Mouse (Mus musculus): ENCODE results near the gene Myh4. TPM values are rescaled to one million over a fixed set of nuclear protein-coding genes. Genes with fewer than 3 reads are reported as not detected.

Gene Myh4
- polyA plus RNA-seq, 1 experiment from 2014 or later, result 0.03 TPM

GRCm38 (mm10) chr11:67236799-67237198 lies 1.0 kb upstream of the Myh4 start:
- no peak overlapping the region for H3K27ac ChIP-seq (replicated peaks)
- no peaks in the 10 kb centered on the region for H3K4me1 ChIP-seq
- no peaks in the 10 kb centered on the region for H3K36me3 ChIP-seq
- no peaks in the 10 kb centered on the region for H3K9me3 ChIP-seq
- 92% methylated on average over 9 of the region's 9 CpGs for WGBS
- no peak for ATAC-seq (ENCODE audit: low FRiP score, low read depth)
- H3K4me3 ChIP-seq, result no peak overlapping the region
- H3K9ac ChIP-seq (replicated peaks), result no peak overlapping the region
- no peak overlapping the region for H3K4me2 ChIP-seq (replicated peaks)
- H3K27me3 ChIP-seq, result no peaks in the 10 kb centered on the region

DNA sequence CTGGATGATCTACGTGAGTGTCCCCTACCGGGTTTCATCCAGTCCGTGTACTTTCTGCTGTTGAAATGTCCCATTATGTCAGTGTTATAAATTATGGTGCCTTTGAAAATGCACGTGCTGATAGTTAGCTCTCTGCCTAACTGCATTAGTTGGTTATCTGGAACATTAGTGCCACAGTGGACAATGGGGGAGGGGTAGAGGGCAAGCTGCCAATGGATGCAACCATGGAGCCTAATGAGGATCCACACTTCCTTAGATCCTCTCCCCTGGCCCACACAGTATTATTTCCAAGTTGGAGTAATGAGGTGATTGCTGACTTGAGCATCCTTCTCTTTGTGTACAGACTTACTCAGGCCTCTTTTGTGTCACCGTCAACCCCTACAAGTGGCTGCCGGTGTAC lies 3.2 kb downstream of the Myh4 start:
- Histone ChIP-seq H3K36me3 (no peaks in the 10 kb centered on the region), H3K27ac (replicated peaks) (no peak overlapping the region), H3K4me2 (replicated peaks) (no peak overlapping the region), H3K4me3 (no peak overlapping the region), H3K27me3 (no peaks in the 10 kb centered on the region), H3K9ac (replicated peaks) (no peak overlapping the region), H3K9me3 (no peaks in the 10 kb centered on the region), H3K4me1 (no peaks in the 10 kb centered on the region)
- ATAC-seq (ENCODE audit: low FRiP score, low read depth), result no peak
- 96% methylated on average over 6 of the region's 6 CpGs for WGBS

DNA sequence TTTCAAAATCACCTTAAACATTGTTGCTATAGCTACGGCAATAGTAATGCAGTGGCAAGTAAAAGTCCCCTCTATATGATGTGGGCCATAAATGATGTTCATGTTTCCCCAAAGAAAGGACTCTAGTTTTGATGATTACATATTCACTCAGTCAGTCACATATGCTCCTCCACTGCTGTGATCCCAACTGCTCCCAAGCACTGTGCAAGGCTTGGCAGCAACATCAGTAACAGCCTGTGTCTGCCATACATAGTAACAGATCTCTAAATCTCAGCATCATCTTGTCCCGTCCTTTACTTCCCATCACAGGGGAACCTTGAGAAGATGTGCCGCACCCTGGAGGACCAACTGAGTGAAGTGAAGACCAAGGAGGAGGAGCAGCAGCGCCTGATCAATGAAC lies 15.9 kb downstream of the Myh4 start:
- no peaks in the 10 kb centered on the region for H3K27me3 ChIP-seq
- ATAC-seq (ENCODE audit: low FRiP score, low read depth), result no peak
- H3K36me3 ChIP-seq, result no peaks in the 10 kb centered on the region
- WGBS, result 93% methylated on average over 4 of the region's 4 CpGs
- no peak overlapping the region for H3K4me3 ChIP-seq
- H3K27ac ChIP-seq (replicated peaks), result no peak overlapping the region
- no peak overlapping the region for H3K4me2 ChIP-seq (replicated peaks)
- H3K9ac ChIP-seq (replicated peaks), result no peak overlapping the region
- no peaks in the 10 kb centered on the region for H3K4me1 ChIP-seq
- no peaks in the 10 kb centered on the region for H3K9me3 ChIP-seq

DNA sequence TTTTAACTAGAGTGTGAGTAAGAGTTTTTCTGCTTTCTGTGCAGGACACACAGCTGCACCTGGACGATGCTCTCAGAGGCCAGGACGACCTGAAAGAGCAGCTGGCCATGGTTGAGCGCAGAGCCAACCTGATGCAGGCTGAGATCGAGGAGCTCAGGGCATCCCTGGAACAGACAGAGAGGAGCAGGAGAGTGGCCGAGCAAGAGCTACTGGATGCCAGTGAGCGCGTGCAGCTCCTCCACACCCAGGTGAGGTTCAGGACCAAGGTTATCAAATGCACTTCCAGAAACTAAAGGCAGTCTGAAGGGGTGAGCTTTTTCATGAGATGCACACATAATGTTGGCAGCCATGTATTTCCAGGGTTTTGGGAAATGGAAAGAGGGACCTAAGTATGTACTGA lies 19.2 kb downstream of the Myh4 start:
- H3K27ac ChIP-seq (replicated peaks), result no peak overlapping the region
- H3K4me1 ChIP-seq, result no peaks in the 10 kb centered on the region
- no peak for ATAC-seq (ENCODE audit: low FRiP score, low read depth)
- 90% methylated on average over 7 of the region's 7 CpGs for WGBS
- H3K4me3 ChIP-seq, result no peak overlapping the region
- no peaks in the 10 kb centered on the region for H3K27me3 ChIP-seq
- no peaks in the 10 kb centered on the region for H3K36me3 ChIP-seq
- no peak overlapping the region for H3K4me2 ChIP-seq (replicated peaks)
- H3K9me3 ChIP-seq, result no peaks in the 10 kb centered on the region
- no peak overlapping the region for H3K9ac ChIP-seq (replicated peaks)

DNA sequence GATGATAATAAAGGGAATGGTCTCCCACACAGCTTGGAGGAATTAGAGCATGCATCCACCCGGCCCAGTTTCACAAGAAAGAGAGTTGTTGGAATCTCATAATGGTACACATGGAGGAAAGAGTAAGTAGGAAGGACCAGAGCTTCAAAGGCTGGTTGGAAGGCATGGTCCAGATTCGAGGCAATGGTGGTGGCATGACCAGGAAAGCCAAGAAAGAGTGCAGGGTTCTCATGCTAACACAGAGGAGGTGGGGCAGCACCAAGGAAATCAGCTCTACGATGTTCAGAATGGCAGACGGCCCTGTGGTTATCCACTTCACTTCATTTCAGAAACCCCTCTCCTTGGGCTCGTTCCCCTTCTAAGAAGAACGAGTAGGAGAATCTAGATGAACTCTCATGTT lies 23.1 kb downstream of the Myh4 start:
- Histone ChIP-seq H3K9me3 (no peaks in the 10 kb centered on the region), H3K9ac (replicated peaks) (no peak overlapping the region), H3K36me3 (no peaks in the 10 kb centered on the region), H3K27me3 (no peaks in the 10 kb centered on the region), H3K4me3 (no peak overlapping the region), H3K4me1 (no peaks in the 10 kb centered on the region), H3K4me2 (replicated peaks) (no peak overlapping the region), H3K27ac (replicated peaks) (no peak overlapping the region)
- 83% methylated on average over 6 of the region's 6 CpGs for WGBS
- ATAC-seq (ENCODE audit: low FRiP score, low read depth), result no peak

DNA sequence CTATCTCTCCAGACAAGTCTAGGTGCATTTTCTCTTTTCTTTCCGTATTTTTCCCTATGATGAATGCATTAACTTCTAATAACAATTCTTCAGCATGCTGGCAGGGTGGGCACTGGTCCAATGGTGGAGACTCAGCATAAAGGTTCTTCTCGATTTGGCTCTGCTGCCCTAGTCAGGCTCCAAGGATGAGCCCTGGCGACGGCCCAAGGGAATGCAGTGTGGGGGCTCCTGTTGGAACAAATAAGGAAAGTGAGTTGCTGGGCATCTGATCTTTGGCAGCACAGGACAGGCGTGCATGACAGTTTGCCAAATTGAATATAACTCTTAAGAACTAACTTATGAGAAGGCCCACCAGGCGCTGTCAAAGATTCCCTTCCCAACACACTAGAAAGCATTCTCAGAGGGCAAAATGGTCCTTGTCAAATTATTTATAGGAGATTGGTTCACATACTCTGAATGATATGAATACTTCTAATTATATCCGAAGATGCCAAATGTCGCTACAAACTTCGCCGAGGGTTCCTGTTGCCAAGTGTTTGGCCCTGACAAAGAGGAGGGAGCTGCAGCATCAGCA lies 38.9 kb downstream of the Myh4 start, which contains the start of gene Myh8:
Myh8 (plus strand) TSS at position 524 of the 574 bp plus-strand sequence.
- Histone ChIP-seq H3K9ac (replicated peaks) (no peak within 1 kb of the TSS), H3K27me3 (no peaks in the 10 kb centered on the region), H3K4me1 (no peaks in the 10 kb centered on the region), H3K27ac (replicated peaks) (no peak within 1 kb of the TSS), H3K9me3 (no peaks in the 10 kb centered on the region), H3K4me3 (no peak within 1 kb of the TSS), H3K4me2 (replicated peaks) (no peak within 1 kb of the TSS), H3K36me3 (no peaks in the 10 kb centered on the region)
- WGBS, result 89% methylated on average over 10 of the region's 10 CpGs
- ATAC-seq (ENCODE audit: low FRiP score, low read depth), result no peak

DNA sequence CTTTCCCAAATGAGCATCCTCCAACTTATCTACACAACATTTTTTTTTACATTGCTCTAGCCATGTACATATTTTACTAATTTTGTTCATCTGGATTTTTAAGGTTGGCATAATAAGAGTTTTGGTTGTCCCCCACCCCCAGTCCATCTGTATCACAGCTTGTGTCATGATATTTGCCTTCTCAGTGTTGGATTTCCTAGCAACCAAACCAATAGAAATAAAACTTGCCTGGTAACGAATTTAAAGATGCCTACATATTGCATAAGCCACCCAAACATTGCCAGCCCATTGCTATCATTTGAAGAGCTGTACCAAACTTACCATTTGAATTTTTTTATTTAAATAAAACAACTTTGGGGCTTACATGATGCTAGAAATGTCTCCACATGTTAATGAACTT lies 55.6 kb downstream of the Myh4 start:
- no peak for ATAC-seq (ENCODE audit: low FRiP score, low read depth)

More for the DNA sequence above, 55.6 kb downstream of the Myh4 start:
- H3K4me3 ChIP-seq, result no peak overlapping the region
- WGBS, result 86% methylated on average over 1 of the region's 1 CpGs
- no peaks in the 10 kb centered on the region for H3K27me3 ChIP-seq
- no peaks in the 10 kb centered on the region for H3K4me1 ChIP-seq
- no peak overlapping the region for H3K9ac ChIP-seq (replicated peaks)
- no peaks in the 10 kb centered on the region for H3K36me3 ChIP-seq
- no peak overlapping the region for H3K4me2 ChIP-seq (replicated peaks)
- H3K9me3 ChIP-seq, result no peaks in the 10 kb centered on the region
- H3K27ac ChIP-seq (replicated peaks), result no peak overlapping the region

Other genes starting within 250 kb of the Myh4 start
- gene Tmem220, start 212.9 kb upstream of the Myh4 start, polyA plus RNA-seq (2016; fragmentation: Nextera tagmentation; extraction: Ambion mirVana), result 1.2 and 1.3 TPM in 2 replicates
- gene Adprm, start 185.4 kb upstream of the Myh4 start, polyA plus RNA-seq (2016; fragmentation: Nextera tagmentation; extraction: Ambion mirVana), result 34.8 and 37.5 TPM in 2 replicates
- gene Sco1, start 185.4 kb upstream of the Myh4 start, polyA plus RNA-seq (2016; fragmentation: Nextera tagmentation; extraction: Ambion mirVana), result 17.5 and 19.8 TPM in 2 replicates
- 0.71 and 0.75 TPM in 2 replicates for gene Myh3, start 159.7 kb upstream of the Myh4 start, polyA plus RNA-seq (2016; fragmentation: Nextera tagmentation; extraction: Ambion mirVana)
- gene Myh2, start 67.0 kb upstream of the Myh4 start, polyA plus RNA-seq (2016; fragmentation: Nextera tagmentation; extraction: Ambion mirVana), result 0.09 and 0.14 TPM in 2 replicates
- gene Myh1, start 38.0 kb upstream of the Myh4 start, polyA plus RNA-seq (2016; fragmentation: Nextera tagmentation; extraction: Ambion mirVana), result 0.04 TPM in 1 of 2 replicates, not detected in the other
- gene Myh8, start 39.1 kb downstream of the Myh4 start, polyA plus RNA-seq (2016; fragmentation: Nextera tagmentation; extraction: Ambion mirVana), result 0.27 and 0.39 TPM in 2 replicates
- gene Myh13, start 83.6 kb downstream of the Myh4 start, polyA plus RNA-seq (2016; fragmentation: Nextera tagmentation; extraction: Ambion mirVana), result 0.04 TPM in 1 of 2 replicates, not detected in the other
- 3.3 and 3.5 TPM in 2 replicates for gene Gas7, start 217.4 kb downstream of the Myh4 start, polyA plus RNA-seq (2016; fragmentation: Nextera tagmentation; extraction: Ambion mirVana)

Measured in midbrain, embryonic 12.5 days (tissue).